Mouse (Mus musculus) testis, adult 2 months (tissue): ENCODE measurements around the gene Itga3.

Experiments
- CTCF ChIP-seq: fragments of 200-500 bp; IDR thresholded peaks from 2 replicates; pipeline ENCODE4 v1.5.1; 2012; ENCODE audit warnings: low read depth, mild to moderate bottlenecking, inconsistent platforms, low read length, moderate library complexity; ENCODE audit not compliant: control insufficient read depth, insufficient read depth, insufficient replicate concordance
- POLR2A ChIP-seq: fragments of 200-500 bp; IDR thresholded peaks from 2 replicates; pipeline ENCODE4 v1.6.1; 2012; ENCODE audit warnings: low read depth, mild to moderate bottlenecking, inconsistent platforms, low read length, moderate library complexity; ENCODE audit not compliant: control insufficient read depth

- TF ChIP-seq CTCF: no peak
- no peak for TF ChIP-seq POLR2A
Observed at GRCm38 (mm10) chr11:95032945-95033344, 43.7 kb downstream of the Itga3 start.
